Mouse (Mus musculus) limb, embryonic 11.5 days (tissue): ENCODE results near the gene Fermt1. TPM values are rescaled to one million over a fixed set of nuclear protein-coding genes. Genes with fewer than 3 reads are reported as not detected.

ENCODE experiments used
- ATAC-seq: fragments of 200-750 bp; cut with Nextera tagmentation; 2 replicates; pipeline ENCODE4 v1.8.0; 2017; ENCODE audit warnings: low read depth; ENCODE audit not compliant: insufficient number of reproducible peaks, low FRiP score, low TSS enrichment
- DNase-seq: peaks from one replicate; pipeline ENCODE4 v3.0.0-alpha.2; 2015; ENCODE audit warnings: low spot score
- H3K27ac ChIP-seq: fragments of 300-500 bp; sonication (generic); replicated peaks from 2 replicates; pipeline ENCODE4 v1.5.1; 2014; ENCODE audit warnings: low read depth, mild to moderate bottlenecking, low read length
- H3K27me3 ChIP-seq: fragments of 300-500 bp; sonication (generic); 2 replicates; pipeline ENCODE4 v1.6.1; 2014; ENCODE audit warnings: mild to moderate bottlenecking, low read length, mixed read lengths; ENCODE audit not compliant: control insufficient read depth, insufficient read depth
- H3K36me3 ChIP-seq: fragments of 300-500 bp; sonication (generic); 2 replicates; pipeline ENCODE4 v1.6.1; 2014; ENCODE audit warnings: mild to moderate bottlenecking, low read length, moderate library complexity, mixed read lengths; ENCODE audit not compliant: control insufficient read depth, insufficient read depth
- H3K4me1 ChIP-seq: fragments of 300-500 bp; sonication (generic); 2 replicates; pipeline ENCODE4 v1.6.1; 2014; ENCODE audit warnings: low read length, mixed read lengths; ENCODE audit not compliant: control insufficient read depth, insufficient read depth
- H3K4me2 ChIP-seq: fragments of 300-500 bp; sonication (generic); 2 replicates; pipeline ENCODE4 v1.6.1; 2014; ENCODE audit warnings: low read depth, mild to moderate bottlenecking, moderate library complexity; ENCODE audit not compliant: severe bottlenecking
- H3K4me3 ChIP-seq: fragments of 300-500 bp; sonication (generic); 2 replicates; pipeline ENCODE4 v1.5.1; 2014; ENCODE audit warnings: low read depth, low read length
- H3K9ac ChIP-seq: fragments of 300-500 bp; sonication (generic); 2 replicates; pipeline ENCODE4 v1.6.1; 2014; ENCODE audit warnings: mild to moderate bottlenecking, low read length
- H3K9me3 ChIP-seq: fragments of 300-500 bp; sonication (generic); 2 replicates; pipeline ENCODE4 v1.6.1; 2016; ENCODE audit warnings: low read length; ENCODE audit not compliant: control insufficient read depth
- WGBS: fragments of 180-500 bp; shearing (Covaris S2); extraction: QIAGEN DNeasy Blood & Tissue Kit; methylation state at CpG from one replicate; pipeline ENCODE4 v1.1.7; 2014; 5-methylcytosine and 5-hydroxymethylcytosine counted together
- polyA plus RNA-seq: library from polyadenylated mRNA; unstranded; fragments of >200 nt; fragmentation: Nextera tagmentation; extraction: Ambion mirVana; gene quantifications from 2 replicates; pipeline ENCODE4 v1.2.1, GENCODE M21; 2014

Gene Fermt1
- polyA plus RNA-seq, 1 experiment from 2014 or later = 15.6 TPM

DNA sequence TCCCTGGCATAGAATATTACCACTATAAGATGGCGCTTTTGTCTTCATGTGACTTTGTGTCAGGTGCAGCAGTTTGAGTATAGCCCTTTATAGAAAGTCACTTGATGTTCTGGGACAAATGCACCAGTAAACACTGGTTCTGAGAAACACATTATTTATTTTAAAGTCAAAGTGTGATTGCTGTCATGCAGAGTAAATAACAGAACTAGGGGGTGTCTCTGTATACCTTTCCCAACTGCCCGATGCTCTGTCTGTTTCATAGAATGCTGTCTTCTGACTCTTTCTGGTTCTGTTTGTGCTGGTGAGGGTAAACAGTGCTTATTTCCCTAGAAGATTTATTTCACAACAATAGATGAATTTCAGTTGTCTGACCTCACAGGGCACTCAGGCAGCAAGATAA lies 82.4 kb downstream of the Fermt1 start:
- no peaks in the 10 kb centered on the region for H3K4me1 ChIP-seq
- no peak overlapping the region for H3K4me3 ChIP-seq
- 96% methylated on average over 2 of the region's 2 CpGs for WGBS
- no peaks in the 10 kb centered on the region for H3K27me3 ChIP-seq
- H3K27ac ChIP-seq = no peak overlapping the region
- H3K9ac ChIP-seq = no peak overlapping the region
- ATAC-seq (no peak), DNase-seq (no peak)
- H3K4me2 ChIP-seq = no peak overlapping the region
- peaks cover 2% of the 10 kb centered on the region for H3K36me3 ChIP-seq
- no peaks in the 10 kb centered on the region for H3K9me3 ChIP-seq

GRCm38 (mm10) chr2:132861456-132861855 lies 84.2 kb downstream of the Fermt1 start:
- Histone ChIP-seq H3K9ac (no peak overlapping the region), H3K4me3 (no peak overlapping the region), H3K27ac (no peak overlapping the region), H3K4me1 (no peaks in the 10 kb centered on the region), H3K36me3 (peaks cover 2% of the 10 kb centered on the region), H3K27me3 (no peaks in the 10 kb centered on the region), H3K9me3 (no peaks in the 10 kb centered on the region), H3K4me2 (no peak overlapping the region)
- WGBS = 86% methylated on average over 2 of the region's 2 CpGs
- DNase-seq = no peak
- no peak for ATAC-seq

GRCm38 (mm10) chr2:132860435-132860834 lies 85.3 kb downstream of the Fermt1 start:
- no peak overlapping the region for H3K27ac ChIP-seq
- H3K9ac ChIP-seq = no peak overlapping the region
- H3K4me1 ChIP-seq = no peaks in the 10 kb centered on the region
- H3K4me2 ChIP-seq = no peak overlapping the region
- no peak overlapping the region for H3K4me3 ChIP-seq
- ATAC-seq = no peak
- no peaks in the 10 kb centered on the region for H3K9me3 ChIP-seq
- H3K27me3 ChIP-seq = no peaks in the 10 kb centered on the region
- no peaks in the 10 kb centered on the region; the same call in 1 of the 2 replicates for H3K36me3 ChIP-seq
- DNase-seq = no peak

GRCm38 (mm10) chr2:132856333-132856732 lies 89.4 kb downstream of the Fermt1 start:
- no peak overlapping the region for H3K4me3 ChIP-seq
- WGBS = 82% methylated on average over 5 of the region's 5 CpGs
- H3K9me3 ChIP-seq = no peaks in the 10 kb centered on the region
- H3K4me1 ChIP-seq = no peaks in the 10 kb centered on the region
- H3K27me3 ChIP-seq = no peaks in the 10 kb centered on the region
- ATAC-seq (no peak), DNase-seq (no peak)
- no peak overlapping the region for H3K4me2 ChIP-seq
- no peak overlapping the region for H3K9ac ChIP-seq
- no peaks in the 10 kb centered on the region for H3K36me3 ChIP-seq
- H3K27ac ChIP-seq = no peak overlapping the region

Other genes starting within 250 kb of the Fermt1 start
- gene Chgb, start 164.6 kb downstream of the Fermt1 start, polyA plus RNA-seq = 0.11 and 0.16 TPM in 2 replicates
- 38.2 and 47.6 TPM in 2 replicates for gene Trmt6, start 129.9 kb downstream of the Fermt1 start, polyA plus RNA-seq
- 26.1 and 26.8 TPM in 2 replicates for gene Mcm8, start 129.8 kb downstream of the Fermt1 start, polyA plus RNA-seq
- gene Crls1, start 99.2 kb downstream of the Fermt1 start, polyA plus RNA-seq = 25.7 and 27.8 TPM in 2 replicates
- gene Lrrn4, start 65.0 kb downstream of the Fermt1 start, polyA plus RNA-seq = 0.14 and 0.60 TPM in 2 replicates